Mouse (Mus musculus) adrenal gland, postnatal 14 days (tissue): ENCODE data around the gene Banp. TPM values are rescaled to one million over a fixed set of nuclear protein-coding genes. Genes with fewer than 3 reads are reported as not detected.

ENCODE experiments used
- DNase-seq: peaks from one replicate; pipeline ENCODE4 v3.0.0; 2021; ENCODE audit warnings: mixed read lengths
- total RNA-seq: library from RNA; stranded (reverse); gene quantifications from 2 replicates; pipeline ENCODE4 v1.2.3, GENCODE M21; 2021

Gene Banp
- total RNA-seq, 1 experiment from 2014 or later: 30.4 TPM

- DNase-seq: no peak
These were observed 23.3 kb upstream of the Banp start for GRCm38 (mm10) chr8:121926266-121926665.

- peak; percentile 79 for DNase-seq
These were observed 22.2 kb upstream of the Banp start for GRCm38 (mm10) chr8:121927316-121927715.

- no peak for DNase-seq
These were observed 19.5 kb upstream of the Banp start for GRCm38 (mm10) chr8:121930047-121930446.

- no peak for DNase-seq
These were observed 18.0 kb upstream of the Banp start for GRCm38 (mm10) chr8:121931571-121931970.

- DNase-seq: peak; percentile 73
These were observed 17.4 kb upstream of the Banp start for GRCm38 (mm10) chr8:121932026-121932667.

GRCm38 (mm10) chr8:121932668-121933520, 16.7 kb upstream of the Banp start:
- peak; percentile 29 for DNase-seq

- peak; percentile 75 for DNase-seq
These were observed 15.0 kb upstream of the Banp start for GRCm38 (mm10) chr8:121934506-121934905.

GRCm38 (mm10) chr8:121934923-121935322, 14.6 kb upstream of the Banp start:
- no peak for DNase-seq

- peak; percentile 51 for DNase-seq
These were observed 13.9 kb upstream of the Banp start for GRCm38 (mm10) chr8:121935341-121936294.

GRCm38 (mm10) chr8:121936391-121936790, 13.2 kb upstream of the Banp start:
- no peak for DNase-seq

- DNase-seq: no peak
These were observed 10.8 kb upstream of the Banp start for GRCm38 (mm10) chr8:121938732-121939131.

GRCm38 (mm10) chr8:121943057-121943540, 6.5 kb upstream of the Banp start:
- no peak for DNase-seq

GRCm38 (mm10) chr8:121943716-121944115, 5.8 kb upstream of the Banp start:
- no peak for DNase-seq

- no peak for DNase-seq
These were observed 4.7 kb upstream of the Banp start, which contains the start of gene Car5a for GRCm38 (mm10) chr8:121944831-121945230. Gene Car5a, minus strand, starts transcription at chr8:121944904.

- DNase-seq: no peak
These were observed 3.2 kb upstream of the Banp start for GRCm38 (mm10) chr8:121946351-121946750.

- DNase-seq: peak; percentile 51
These were observed 2.4 kb upstream of the Banp start for GRCm38 (mm10) chr8:121947047-121947752.

GRCm38 (mm10) chr8:121947753-121948141, 1.8 kb upstream of the Banp start:
- peak; percentile 96 for DNase-seq

- DNase-seq: no peak
These were observed 1.0 kb upstream of the Banp start for GRCm38 (mm10) chr8:121948321-121949145.

GRCm38 (mm10) chr8:121949941-121950748, 595 bp downstream of the Banp start:
- DNase-seq: peak; percentile 99
